Mouse (Mus musculus) effector memory CD4-positive, alpha-beta T cell, adult 5 months (primary cell): Measurements from ENCODE around the gene Lrrc26. TPM values are rescaled to one million over a fixed set of nuclear protein-coding genes. Genes with fewer than 3 reads are reported as not detected.

ENCODE experiments used
- polyA plus RNA-seq: library from polyadenylated mRNA; unstranded; fragments of 100-300 nt; shearing (Covaris generic); gene quantifications from one replicate; pipeline ENCODE4 v1.2.1, GENCODE M21; 2017

The Lrrc26 gene
- polyA plus RNA-seq, result not detected

DNA sequence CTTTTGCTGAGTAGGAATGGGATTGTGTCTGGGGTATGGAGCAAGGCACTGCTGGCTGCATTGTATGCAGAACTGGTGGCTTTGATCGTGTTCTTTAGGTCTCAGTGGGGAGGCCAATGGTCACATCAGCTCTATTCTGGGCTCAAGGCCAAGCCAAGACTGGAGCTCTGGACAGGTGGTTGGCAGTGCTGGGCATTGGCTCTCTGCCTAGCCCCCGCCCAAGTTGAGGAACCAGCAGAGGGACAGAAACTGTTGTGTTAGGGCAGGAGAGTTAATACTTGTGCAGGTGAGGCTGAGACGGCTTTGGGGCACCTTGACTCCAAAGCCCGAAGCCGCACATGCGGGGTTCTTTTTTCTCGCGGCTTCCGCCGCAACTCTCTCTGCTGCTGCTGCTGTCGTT is at the start of gene Lrrc26:
Gene Lrrc26 (plus strand): TSS at position 265 of the 400 bp plus-strand sequence.

DNA sequence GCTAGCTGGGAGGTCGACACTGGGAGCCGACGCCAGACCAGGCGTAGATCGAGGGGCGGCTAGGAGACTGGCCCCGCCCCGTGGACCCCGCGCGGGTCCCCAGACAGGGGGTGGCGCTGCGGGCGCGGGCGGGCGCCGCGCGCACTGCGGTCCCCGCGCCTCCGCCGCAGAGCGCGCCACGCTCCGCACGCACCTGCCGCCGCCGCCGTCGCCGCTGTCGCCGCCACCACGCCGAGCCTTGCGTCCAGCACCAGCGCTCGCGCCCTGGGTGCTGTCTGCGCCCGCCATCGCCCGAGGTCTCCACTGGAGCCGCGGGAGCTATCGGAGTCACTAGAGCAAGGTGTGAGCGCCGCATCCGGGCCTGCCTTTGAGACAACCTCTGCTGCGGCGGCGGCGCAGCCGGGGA is 47.6 kb upstream of the Lrrc26 start, which contains the start of the genes Rnf208 and Cysrt1:
Gene Rnf208 (plus strand): TSS at position 155 of the 406 bp plus-strand sequence.
Gene Cysrt1 (minus strand): TSS at position 352 of the 406 bp plus-strand sequence.

DNA sequence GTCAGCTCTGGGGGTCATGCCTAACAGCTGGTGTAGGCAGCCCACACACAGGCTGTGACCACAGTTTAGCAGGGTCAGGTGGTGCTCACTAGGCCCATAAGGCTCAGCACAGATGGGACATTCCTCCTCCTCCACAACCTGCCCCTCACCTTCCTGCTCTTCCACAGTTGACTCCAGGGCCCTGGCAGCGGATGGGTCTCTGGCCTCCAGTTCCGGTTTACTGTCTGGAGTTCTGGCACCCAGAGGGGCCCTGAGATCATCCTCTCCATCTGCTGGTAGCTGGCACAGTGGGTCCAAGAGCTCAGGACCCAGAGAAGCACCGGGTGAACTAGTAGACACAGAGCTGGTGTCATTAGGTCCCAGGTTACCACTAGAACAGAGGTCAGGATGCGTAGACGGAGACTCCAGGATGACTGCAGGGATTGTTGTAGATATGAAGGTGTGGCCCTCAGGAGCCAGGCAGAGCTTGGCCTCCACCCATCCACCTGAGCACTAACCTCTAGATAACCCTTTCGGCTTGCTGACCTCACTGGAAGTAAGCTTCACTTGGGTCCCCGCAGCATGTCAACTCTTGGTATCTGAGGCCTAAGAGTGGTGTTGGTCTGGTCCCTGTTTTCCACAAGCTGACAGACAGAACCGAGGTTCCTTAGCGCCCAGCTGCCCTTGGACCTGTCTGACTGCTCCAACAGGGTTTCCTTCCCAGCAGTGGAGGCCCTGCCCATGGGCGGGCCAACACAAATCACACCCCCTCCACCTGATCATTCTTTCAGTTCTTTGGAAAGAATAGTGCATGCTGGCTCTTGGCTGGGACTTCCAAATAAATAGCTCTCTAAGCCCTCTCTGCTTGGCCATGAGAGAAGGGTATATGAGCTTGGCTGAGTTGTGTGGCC is 43.3 kb upstream of the Lrrc26 start, which contains the start of gene AL732309.1:
Gene AL732309.1 (minus strand): TSS at position 681 of the 890 bp plus-strand sequence.

DNA sequence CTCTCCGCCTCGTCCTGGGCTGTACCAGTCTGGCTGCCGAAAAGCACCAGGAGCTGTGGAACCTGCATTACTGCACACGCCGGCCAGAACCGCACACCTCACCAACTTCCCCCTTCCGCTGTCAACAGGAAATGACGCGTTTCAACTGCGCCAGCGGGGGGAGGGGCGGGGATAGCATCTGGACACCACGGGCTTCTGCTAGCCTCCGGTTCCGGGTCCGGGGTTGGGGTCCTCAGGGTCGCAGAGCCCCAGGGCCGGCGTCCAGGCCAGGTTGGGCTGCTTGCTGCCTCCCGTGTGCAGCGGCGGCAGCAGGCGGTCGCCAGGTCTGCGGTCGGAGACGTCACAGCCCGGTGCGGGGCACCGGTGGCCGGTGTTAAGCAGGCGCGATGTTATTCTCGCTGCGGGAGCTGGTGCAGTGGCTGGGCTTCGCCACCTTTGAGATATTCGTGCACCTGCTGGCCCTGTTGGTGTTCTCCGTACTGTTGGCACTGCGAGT is 34.4 kb upstream of the Lrrc26 start, which contains the start of gene Tmem203:
Gene Tmem203 (plus strand): TSS at position 156 of the 496 bp plus-strand sequence.

DNA sequence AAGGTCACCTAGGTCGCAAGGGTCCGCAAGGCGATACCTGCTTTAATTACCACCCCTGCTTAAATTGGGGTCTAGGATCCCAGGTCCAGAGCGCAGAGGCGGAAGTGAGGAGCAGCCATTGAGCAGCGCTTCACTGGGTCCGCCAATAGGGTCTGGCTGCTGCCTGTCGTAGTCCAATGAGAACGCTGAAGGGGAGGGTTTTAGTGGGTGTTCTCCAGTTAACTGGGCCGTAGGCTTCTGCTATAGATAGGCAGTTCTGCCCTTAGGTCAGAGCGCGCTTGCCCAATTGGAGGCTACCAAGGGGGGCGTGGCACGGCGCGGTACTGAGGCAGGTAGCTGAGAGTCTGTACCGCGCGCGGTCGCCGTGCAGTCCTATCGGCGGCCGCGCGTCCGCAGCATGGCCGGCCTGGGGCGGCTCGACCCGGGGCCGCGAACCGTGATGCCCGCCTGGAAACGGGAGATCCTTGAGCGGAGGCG is 27.4 kb upstream of the Lrrc26 start, which contains the start of gene Tprn:
Gene Tprn (plus strand): TSS at position 328 of the 477 bp plus-strand sequence.

DNA sequence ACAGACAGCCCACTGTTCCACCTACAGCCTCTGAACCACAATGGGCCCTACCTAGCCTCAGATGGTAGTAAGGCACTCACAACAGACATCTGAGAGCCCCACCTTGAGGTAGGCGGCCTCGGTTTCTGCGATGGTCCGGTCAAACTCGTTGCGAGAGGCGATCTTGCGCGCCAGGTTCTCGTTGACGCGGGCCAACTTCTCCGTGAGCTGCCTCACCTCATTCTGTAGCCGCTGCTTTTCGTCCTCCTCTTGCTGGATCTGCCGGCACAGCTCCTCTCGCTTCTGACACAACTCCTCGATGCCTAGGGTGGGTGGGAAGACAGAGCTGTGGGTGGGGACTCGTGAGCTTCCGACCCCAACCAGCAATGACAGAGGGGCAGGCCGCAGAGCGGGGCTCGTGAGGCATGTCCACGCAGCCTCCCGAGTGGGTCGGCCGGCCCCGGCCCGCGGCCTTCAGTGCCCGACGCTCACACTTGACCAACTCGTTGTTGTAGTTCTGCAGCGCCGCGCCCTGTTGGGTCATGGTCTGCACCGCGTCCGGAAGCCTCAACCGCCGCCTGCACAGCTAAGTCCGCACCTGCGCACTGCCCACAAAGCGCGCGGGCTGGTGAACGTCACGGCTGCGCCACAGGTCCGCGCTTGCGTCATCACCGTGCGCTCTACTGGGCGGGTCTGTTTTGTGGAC is 17.7 kb upstream of the Lrrc26 start, which contains the start of the genes Ssna1 and Anapc2:
Gene Ssna1 (minus strand): TSS at position 612 of the 685 bp plus-strand sequence.
Gene Anapc2 (plus strand): TSS at position 652 of the 685 bp plus-strand sequence.

DNA sequence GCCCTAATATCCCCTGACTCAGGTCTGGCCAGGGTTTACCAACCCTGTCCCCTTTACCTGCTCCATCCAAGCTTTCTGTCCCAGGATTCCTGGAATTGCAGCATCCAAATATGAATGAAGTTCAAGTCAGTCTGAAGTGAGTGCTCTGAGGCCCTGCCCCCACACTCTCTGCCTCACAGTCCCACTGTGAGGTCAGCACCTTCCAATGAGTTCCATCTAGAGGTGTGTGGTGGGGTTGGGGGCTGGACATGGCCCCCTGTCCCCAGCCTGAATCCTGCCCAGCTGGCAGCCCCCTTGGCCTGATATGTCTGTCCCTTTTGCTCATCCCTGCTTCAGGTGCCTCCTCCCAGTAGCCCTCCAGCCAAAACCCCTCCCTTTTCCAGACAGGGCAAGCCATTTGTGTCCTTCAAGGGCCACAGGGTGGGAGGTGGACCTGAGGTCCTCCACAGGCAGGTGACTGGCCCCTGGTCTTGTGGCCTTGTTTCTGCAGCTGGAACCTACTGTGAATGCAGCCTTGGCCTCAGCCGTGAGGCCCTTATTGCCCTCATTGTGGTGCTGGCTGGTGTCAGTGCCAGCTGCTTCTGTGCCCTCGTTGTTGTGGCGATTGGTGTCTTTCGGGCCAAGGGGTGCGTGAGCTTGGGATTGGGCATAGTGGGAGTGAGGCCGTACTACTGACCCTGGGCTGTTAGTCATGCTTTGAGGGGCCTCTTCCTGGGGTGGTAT is 1.6 kb upstream of the Lrrc26 start, which contains the start of gene Tmem210:
Gene Tmem210 (plus strand): TSS at position 219 of the 723 bp plus-strand sequence.

DNA sequence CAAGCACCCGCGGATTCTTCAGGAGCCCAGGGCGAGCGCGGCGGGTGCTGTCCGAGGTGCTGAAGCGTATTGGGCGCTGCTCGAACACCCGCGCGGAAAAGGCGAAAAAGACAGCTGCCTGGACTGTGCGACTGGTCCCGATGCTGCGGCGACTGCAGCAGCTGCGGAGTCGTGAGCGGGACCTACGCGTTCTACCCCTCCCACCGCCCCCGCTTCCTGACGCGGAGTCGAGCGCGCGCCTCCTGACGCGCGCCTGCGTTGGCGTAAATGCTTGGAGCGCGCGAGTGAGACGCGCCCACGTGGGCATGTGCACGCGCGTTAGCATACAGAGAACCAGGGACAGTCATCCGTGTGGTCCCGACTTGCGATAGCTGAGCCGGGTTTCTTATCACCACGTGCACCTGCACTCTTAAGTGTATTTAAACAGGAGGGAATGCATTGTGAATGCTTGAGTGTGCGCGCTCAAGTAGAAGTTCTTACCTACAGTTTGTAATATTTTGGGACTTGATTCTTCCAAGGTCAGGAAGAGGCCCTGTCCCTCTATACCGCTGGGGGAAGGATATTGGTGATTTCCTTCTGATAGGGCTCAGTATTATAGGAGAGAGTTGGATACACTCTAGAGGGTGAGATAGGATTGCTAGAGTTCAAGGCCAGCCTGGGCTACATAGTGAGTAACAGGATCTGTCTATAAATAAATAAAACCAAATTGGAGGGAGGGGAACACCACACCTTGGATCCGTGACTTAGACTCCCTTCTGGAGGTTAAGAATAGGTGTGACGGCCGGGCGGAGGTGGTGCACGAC is 29.5 kb downstream of the Lrrc26 start, which contains the start of gene Grin1:
Gene Grin1 (minus strand): TSS at position 217 of the 803 bp plus-strand sequence.

DNA sequence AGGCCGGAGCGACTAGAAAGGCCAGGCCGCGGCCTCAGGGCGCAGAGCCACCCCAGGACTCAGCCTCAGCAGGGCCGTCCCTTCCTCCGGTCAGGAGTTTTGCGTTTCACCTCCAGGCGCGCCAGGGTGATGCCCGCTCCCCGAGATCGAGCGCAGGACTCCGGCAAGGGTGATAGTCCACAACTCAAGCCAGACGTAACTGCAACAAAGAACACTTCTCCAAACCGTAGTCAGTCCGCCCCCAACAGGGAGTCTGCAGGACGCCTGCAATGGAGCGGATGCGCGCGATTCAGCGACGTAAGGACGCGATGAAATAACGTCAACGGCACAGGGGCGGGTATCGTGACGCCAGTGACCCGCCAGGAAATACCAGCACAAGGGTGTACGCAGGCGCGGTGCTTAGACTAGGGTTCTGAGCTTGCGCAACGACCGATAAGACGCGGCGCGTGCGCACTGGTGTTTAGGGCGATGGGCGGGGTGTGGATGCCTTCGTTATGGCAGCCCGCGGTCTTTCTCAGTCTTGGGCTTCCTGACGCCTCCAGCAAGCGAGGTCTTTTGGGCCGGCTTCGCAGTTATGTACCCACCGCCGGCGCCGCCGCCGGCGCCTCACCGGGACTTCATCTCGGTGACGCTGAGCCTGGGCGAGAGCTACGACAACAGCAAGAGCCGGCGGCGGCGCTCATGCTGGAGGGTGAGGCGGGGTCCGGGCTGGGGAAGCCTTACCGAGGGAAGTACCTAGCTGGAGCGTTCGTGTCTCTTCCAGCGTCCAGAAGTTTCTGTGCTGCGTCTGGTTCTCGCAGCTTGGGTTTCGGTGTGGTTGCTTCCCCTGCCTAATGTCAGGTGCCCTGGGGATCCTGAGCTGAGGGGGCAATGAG is 42.8 kb downstream of the Lrrc26 start, which contains the start of gene Man1b1:
Gene Man1b1 (plus strand): TSS at position 53 of the 875 bp plus-strand sequence.

Other genes starting within 250 kb of the Lrrc26 start
- gene Nsmf, start 235.6 kb upstream of the Lrrc26 start, polyA plus RNA-seq, result 42.1 TPM
- gene Entpd8, start 209.6 kb upstream of the Lrrc26 start, polyA plus RNA-seq, result not detected
- gene Noxa1, start 194.8 kb upstream of the Lrrc26 start, polyA plus RNA-seq, result 0.64 TPM
- gene Nrarp, start 109.2 kb upstream of the Lrrc26 start, polyA plus RNA-seq, result 3.9 TPM
- 19.2 TPM for gene Tor4a, start 93.0 kb upstream of the Lrrc26 start, polyA plus RNA-seq
- gene Nelfb, start 78.4 kb upstream of the Lrrc26 start, polyA plus RNA-seq, result 82.5 TPM
- gene Stpg3, start 75.3 kb upstream of the Lrrc26 start, polyA plus RNA-seq, result not detected
- gene Fam166a, start 71.2 kb upstream of the Lrrc26 start, polyA plus RNA-seq, result not detected
- 117 TPM for gene Tubb4b, start 65.2 kb upstream of the Lrrc26 start, polyA plus RNA-seq
- not detected for gene Slc34a3, start 55.6 kb upstream of the Lrrc26 start, polyA plus RNA-seq
- gene Rnf224, start 53.1 kb upstream of the Lrrc26 start, polyA plus RNA-seq, result not detected
- gene Rnf208, start 47.7 kb upstream of the Lrrc26 start, polyA plus RNA-seq, result 0.77 TPM
- gene Cysrt1, start 47.5 kb upstream of the Lrrc26 start, polyA plus RNA-seq, result not detected
- gene AL732309.1, start 43.1 kb upstream of the Lrrc26 start, polyA plus RNA-seq, result 4.9 TPM
- gene Tmem203, start 34.5 kb upstream of the Lrrc26 start, polyA plus RNA-seq, result 19.3 TPM
- gene Tprn, start 27.3 kb upstream of the Lrrc26 start, polyA plus RNA-seq, result 23.1 TPM
- 57.7 TPM for gene Ssna1, start 17.5 kb upstream of the Lrrc26 start, polyA plus RNA-seq
- 75.1 TPM for gene Anapc2, start 17.4 kb upstream of the Lrrc26 start, polyA plus RNA-seq
- not detected for gene Tmem210, start 1.8 kb upstream of the Lrrc26 start, polyA plus RNA-seq
- gene Grin1, start 29.3 kb downstream of the Lrrc26 start, polyA plus RNA-seq, result not detected
- 49.9 TPM for gene Man1b1, start 42.4 kb downstream of the Lrrc26 start, polyA plus RNA-seq
- gene Dpp7, start 66.4 kb downstream of the Lrrc26 start, polyA plus RNA-seq, result 20.8 TPM
- 27.9 TPM for gene Uap1l1, start 75.8 kb downstream of the Lrrc26 start, polyA plus RNA-seq
- 0.80 TPM for gene Sapcd2, start 82.4 kb downstream of the Lrrc26 start, polyA plus RNA-seq
- not detected for gene Entpd2, start 106.0 kb downstream of the Lrrc26 start, polyA plus RNA-seq
- 4.5 TPM for gene Npdc1, start 109.4 kb downstream of the Lrrc26 start, polyA plus RNA-seq
- 1.6 TPM for gene Fut7, start 133.4 kb downstream of the Lrrc26 start, polyA plus RNA-seq
- gene Abca2, start 138.8 kb downstream of the Lrrc26 start, polyA plus RNA-seq, result 58.8 TPM
- 3.2 TPM for gene Clic3, start 166.9 kb downstream of the Lrrc26 start, polyA plus RNA-seq
- gene Paxx, start 171.2 kb downstream of the Lrrc26 start, polyA plus RNA-seq, result 57.3 TPM
- not detected for gene Ptgds, start 180.1 kb downstream of the Lrrc26 start, polyA plus RNA-seq
- gene Lcn12, start 204.0 kb downstream of the Lrrc26 start, polyA plus RNA-seq, result not detected
- gene Fbxw5, start 210.8 kb downstream of the Lrrc26 start, polyA plus RNA-seq, result 67.4 TPM
- gene C8g, start 211.8 kb downstream of the Lrrc26 start, polyA plus RNA-seq, result 5.9 TPM